Mouse (Mus musculus) embryonic fibroblast, embryonic 13.5 days (primary cell): ENCODE measurements around the gene Dlg1.

ENCODE experiments used
- CTCF ChIP-seq: IDR thresholded peaks from 2 replicates; pipeline ENCODE4 v1.5.1; 2011; ENCODE audit warnings: mild to moderate bottlenecking, control low read depth, low read length, moderate library complexity, borderline replicate concordance; ENCODE audit not compliant: insufficient read depth
- POLR2A ChIP-seq: IDR thresholded peaks from 2 replicates; pipeline ENCODE4 v1.6.1; 2011; ENCODE audit warnings: low read depth, mild to moderate bottlenecking, control low read depth, low read length, moderate library complexity

DNA sequence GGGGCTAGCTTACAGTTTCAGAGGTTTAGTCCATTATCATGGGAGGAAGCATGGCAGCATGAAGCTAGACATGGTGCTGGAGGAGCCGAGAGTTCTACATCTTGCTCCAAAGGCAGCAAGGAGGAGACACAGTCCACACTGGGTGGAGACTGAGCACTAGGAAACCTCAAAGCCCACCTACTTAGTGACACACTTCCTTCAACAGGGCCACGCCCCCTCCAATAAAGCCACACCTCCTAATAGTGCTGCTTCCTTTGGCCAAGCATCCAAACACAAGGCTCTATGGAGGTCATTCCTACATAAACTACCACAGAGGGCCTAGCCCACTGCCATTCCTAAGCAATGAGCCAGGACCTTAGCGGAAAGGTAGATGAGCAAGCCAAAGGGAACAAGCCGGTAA lies 32.9 kb upstream of the Dlg1 start:
- no peak for TF ChIP-seq POLR2A
- no peak for TF ChIP-seq CTCF
